Mouse (Mus musculus) brain, embryonic 14.5 days (tissue): ENCODE data around the gene Olfr373.

Source experiments
- CTCF ChIP-seq: fragments of 200-500 bp; IDR thresholded peaks from 2 replicates; pipeline ENCODE4 v1.5.1; 2012; ENCODE audit warnings: inconsistent platforms, mild to moderate bottlenecking, moderate library complexity, borderline replicate concordance; ENCODE audit not compliant: insufficient read depth, insufficient read length; ENCODE audit errors: extremely low read depth
- POLR2A ChIP-seq: fragments of 200-500 bp; IDR thresholded peaks from 2 replicates; pipeline ENCODE4 v1.6.1; 2012; ENCODE audit warnings: mild to moderate bottlenecking, inconsistent platforms, borderline replicate concordance; ENCODE audit not compliant: poor library complexity, insufficient read depth, insufficient read length, severe bottlenecking; ENCODE audit errors: extremely low read depth

DNA sequence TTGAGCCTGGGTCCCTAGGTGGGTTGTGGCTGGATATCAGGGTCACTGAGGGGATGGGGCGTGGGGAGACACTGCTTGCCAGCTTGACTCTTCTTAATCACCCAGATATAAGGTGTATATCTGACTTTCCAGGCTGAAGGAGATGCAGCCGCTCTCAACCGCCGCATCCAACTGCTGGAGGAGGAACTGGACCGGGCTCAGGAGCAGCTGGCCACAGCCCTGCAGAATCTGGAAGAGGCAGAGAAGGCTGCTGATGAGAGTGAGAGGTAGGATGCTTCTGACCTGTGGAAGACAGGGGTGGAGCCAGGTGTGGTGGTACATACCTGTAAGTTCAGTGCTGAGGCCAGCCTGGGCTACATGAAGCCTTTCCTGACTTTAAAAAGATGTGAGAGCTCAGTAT lies 55.5 kb downstream of the Olfr373 start:
- TF ChIP-seq POLR2A: no peak
- no peak for TF ChIP-seq CTCF
